Mouse (Mus musculus) MEL (cell line): ENCODE measurements around the gene Proser1. TPM values are rescaled to one million over a fixed set of nuclear protein-coding genes. Genes with fewer than 3 reads are reported as not detected.
A peak's percentile ranks its signal among the peaks of the same experiment; 100 is the strongest.

Source experiments
- DNase-seq: peaks from one replicate; pipeline ENCODE4 v3.0.0; 2011; ENCODE audit warnings: low read depth, low spot score
- H3K27ac ChIP-seq: 2 replicates; pipeline ENCODE4 v1.5.1; 2012; ENCODE audit warnings: low read depth, mild to moderate bottlenecking, control low read depth, low read length, moderate library complexity; ENCODE audit not compliant: control insufficient read depth
- H3K27me3 ChIP-seq, 2 experiments: fragments of 150-350 bp in 1 of 2; sonication (generic) in 1 of 2; 2 replicates each; pipeline ENCODE4 v1.6.1; 2012; ENCODE audit warnings: low read length in 2 of 2, mild to moderate bottlenecking in 2 of 2, improper control_type of control experiment in 1 of 2, moderate library complexity in 1 of 2; ENCODE audit not compliant: insufficient read depth in 2 of 2, control insufficient read depth in 1 of 2
- H3K36me3 ChIP-seq, 2 experiments: 2 replicates each; pipeline ENCODE4 v1.6.1; 2012 to 2014; ENCODE audit warnings: low read length in 2 of 2, improper control_type of control experiment in 1 of 2, inconsistent platforms in 1 of 2, mild to moderate bottlenecking in 1 of 2; ENCODE audit not compliant: insufficient read depth in 2 of 2, control insufficient read depth in 1 of 2
- H3K4me1 ChIP-seq, 2 experiments: fragments of 150-350 bp in 1 of 2; sonication (generic) in 1 of 2; 2 replicates each; pipeline ENCODE4 v1.6.1; 2012; ENCODE audit warnings: low read length in 2 of 2, improper control_type of control experiment in 1 of 2, mild to moderate bottlenecking in 1 of 2; ENCODE audit not compliant: insufficient read depth in 2 of 2, control insufficient read depth in 1 of 2
- H3K4me3 ChIP-seq, 2 experiments: fragments of 150-350 bp in 1 of 2; sonication (generic) in 1 of 2; 2 replicates each; pipeline ENCODE4 v1.5.1; 2012; ENCODE audit warnings: low read depth in 2 of 2, low read length in 2 of 2, mild to moderate bottlenecking in 2 of 2, moderate library complexity in 2 of 2, control low read depth in 1 of 2, improper control_type of control experiment in 1 of 2; ENCODE audit not compliant: control insufficient read depth in 1 of 2, insufficient read depth in 1 of 2
- H3K79me2 ChIP-seq: 2 replicates; pipeline ENCODE4 v1.6.1; 2012; ENCODE audit warnings: mild to moderate bottlenecking, low read length, moderate library complexity; ENCODE audit not compliant: control insufficient read depth, poor library complexity, insufficient read depth
- H3K9ac ChIP-seq: 2 replicates; pipeline ENCODE4 v1.6.1; 2012; ENCODE audit warnings: low read depth, mild to moderate bottlenecking, control low read depth, low read length, moderate library complexity; ENCODE audit not compliant: control insufficient read depth, poor library complexity, severe bottlenecking
- H3K9me3 ChIP-seq: fragments of 150-350 bp; sonication (generic); replicated peaks from 2 replicates; pipeline ENCODE4 v1.6.1; 2012; ENCODE audit warnings: mild to moderate bottlenecking, low read length, improper control_type of control experiment, moderate library complexity; ENCODE audit not compliant: insufficient read depth
- BHLHE40 ChIP-seq: IDR thresholded peaks from 2 replicates; pipeline ENCODE4 v1.6.1; 2012; ENCODE audit warnings: low read depth, mild to moderate bottlenecking, inconsistent platforms, low read length, improper control_type of control experiment, borderline replicate concordance
- CHD1 ChIP-seq: IDR thresholded peaks from 2 replicates; pipeline ENCODE4 v1.6.1; 2012; ENCODE audit warnings: low read depth, mild to moderate bottlenecking, inconsistent platforms, low read length, improper control_type of control experiment
- CHD2 ChIP-seq: IDR thresholded peaks from 2 replicates; pipeline ENCODE4 v1.6.1; 2011; ENCODE audit warnings: low read length, improper control_type of control experiment
- E2F4 ChIP-seq: IDR thresholded peaks from 2 replicates; pipeline ENCODE4 v1.6.1; 2011; ENCODE audit warnings: low read depth, low read length, improper control_type of control experiment, borderline replicate concordance
- ELF1 ChIP-seq: IDR thresholded peaks from 2 replicates; pipeline ENCODE4 v1.6.1; 2014; ENCODE audit warnings: low read depth, mild to moderate bottlenecking, inconsistent platforms, low read length, improper control_type of control experiment, moderate library complexity
- EP300 ChIP-seq, 2 experiments: IDR thresholded peaks; 2 replicates each; pipeline ENCODE4 v1.6.1; 2011; ENCODE audit warnings: improper control_type of control experiment in 2 of 2, low read length in 2 of 2, low read depth in 1 of 2, mild to moderate bottlenecking in 1 of 2
- ETS1 ChIP-seq: IDR thresholded peaks from 2 replicates; pipeline ENCODE4 v1.6.1; 2012; ENCODE audit warnings: low read depth, mild to moderate bottlenecking, inconsistent platforms, low read length, improper control_type of control experiment, moderate library complexity
- GATA1 ChIP-seq: IDR thresholded peaks from 2 replicates; pipeline ENCODE4 v1.6.1; 2011; ENCODE audit warnings: low read depth, low read length, improper control_type of control experiment
- JUND ChIP-seq: IDR thresholded peaks from 2 replicates; pipeline ENCODE4 v1.6.1; 2011; ENCODE audit warnings: low read depth, mild to moderate bottlenecking, improper control_type of control experiment, low read length
- MAX ChIP-seq: IDR thresholded peaks from 2 replicates; pipeline ENCODE4 v1.6.1; 2011; ENCODE audit warnings: low read length, improper control_type of control experiment
- MAZ ChIP-seq: IDR thresholded peaks from 2 replicates; pipeline ENCODE4 v1.6.1; 2012; ENCODE audit warnings: low read depth, mild to moderate bottlenecking, inconsistent platforms, low read length, improper control_type of control experiment
- MXI1 ChIP-seq: IDR thresholded peaks from 2 replicates; pipeline ENCODE4 v1.6.1; 2011; ENCODE audit warnings: mild to moderate bottlenecking, low read depth, low read length, improper control_type of control experiment
- MYC ChIP-seq: IDR thresholded peaks from 2 replicates; pipeline ENCODE4 v1.6.1; 2011; ENCODE audit warnings: low read depth, mild to moderate bottlenecking, low read length, improper control_type of control experiment, moderate library complexity
- NELFE ChIP-seq: IDR thresholded peaks from 2 replicates; pipeline ENCODE4 v1.6.1; 2011; ENCODE audit warnings: low read depth, low read length, improper control_type of control experiment
- POLR2A ChIP-seq, 2 experiments: IDR thresholded peaks; 2 replicates each; pipeline ENCODE4 v1.6.1; 2011 to 2012; ENCODE audit warnings: low read length in 2 of 2, mild to moderate bottlenecking in 2 of 2, control low read depth in 1 of 2, improper control_type of control experiment in 1 of 2, low read depth in 1 of 2, moderate library complexity in 1 of 2; ENCODE audit not compliant: control insufficient read depth in 1 of 2, insufficient read depth in 1 of 2, poor library complexity in 1 of 2
- POLR2AphosphoS2 ChIP-seq: IDR thresholded peaks from 2 replicates; pipeline ENCODE4 v1.6.1; 2011; ENCODE audit warnings: low read length, improper control_type of control experiment
- RCOR1 ChIP-seq: IDR thresholded peaks from 2 replicates; pipeline ENCODE4 v1.6.1; 2012; ENCODE audit warnings: low read depth, mild to moderate bottlenecking, inconsistent platforms, low read length, improper control_type of control experiment
- SMC3 ChIP-seq: IDR thresholded peaks from 2 replicates; pipeline ENCODE4 v1.6.1; 2011; ENCODE audit warnings: low read depth, low read length, improper control_type of control experiment
- TBP ChIP-seq: IDR thresholded peaks from 2 replicates; pipeline ENCODE4 v1.8.0; 2011; ENCODE audit warnings: low read depth, low read length, improper control_type of control experiment
- TCF12 ChIP-seq: IDR thresholded peaks from 2 replicates; pipeline ENCODE4 v1.6.1; 2014; ENCODE audit warnings: low read depth, mild to moderate bottlenecking, inconsistent platforms, low read length, improper control_type of control experiment, moderate library complexity
- USF2 ChIP-seq, 2 experiments: IDR thresholded peaks; 2 replicates each; pipeline ENCODE4 v1.6.1; 2011 to 2012; ENCODE audit warnings: improper control_type of control experiment in 2 of 2, low read length in 2 of 2, borderline replicate concordance in 1 of 2, inconsistent platforms in 1 of 2, low read depth in 1 of 2, mild to moderate bottlenecking in 1 of 2; ENCODE audit not compliant: insufficient read depth in 1 of 2
- ZMIZ1 ChIP-seq: IDR thresholded peaks from 2 replicates; pipeline ENCODE4 v1.6.1; 2012; ENCODE audit warnings: low read depth, mild to moderate bottlenecking, inconsistent platforms, low read length, improper control_type of control experiment, moderate library complexity
- polyA plus RNA-seq, 2 experiments: library from polyadenylated mRNA; stranded (reverse) in 1 of 2; unstranded in 1 of 2; fragments of >175 nt in 1 of 2; fragments of >200 nt in 1 of 2; gene quantifications; 2 replicates each; pipeline versions ENCODE4 v1.2.1 to v1.2.4; 2012; ENCODE audit warnings: low replicate concordance in 2 of 2, low read depth in 1 of 2; ENCODE audit not compliant: insufficient read length in 2 of 2, insufficient read depth in 1 of 2, missing spikeins in 1 of 2
- total RNA-seq: library from RNA; depleted of rRNA; stranded (reverse); fragments of 300-350 nt; gene quantifications from 2 replicates; pipeline ENCODE4 v1.2.3, GENCODE M21; 2012

The Proser1 gene
- total and polyA plus RNA-seq, 3 experiments: 3.5 to 107 (median 24.6) TPM

GRCm38 (mm10) chr3:53463765-53464114 lies 274 bp downstream of the Proser1 start:
- Histone ChIP-seq H3K9ac (peak overlapping the region; percentile 79), H3K4me1 (peaks cover 0 to 16% of the 10 kb centered on the region in 2 experiments; a peak in 2 of 4 replicates), H3K4me3 (peak overlapping the region; percentile 76 to 98), H3K27ac (peak overlapping the region; percentile 17), H3K9me3 (no peaks in the 10 kb centered on the region), H3K79me2 (peaks cover 57% of the 10 kb centered on the region), H3K27me3 (no peaks in the 10 kb centered on the region), H3K36me3 (peaks cover 1 to 21% of the 10 kb centered on the region in 2 experiments)
- no peak for DNase-seq
- no peak for TF ChIP-seq CHD2
- TF ChIP-seq MYC: no peak
- no peak for TF ChIP-seq MAX
- no peak for TF ChIP-seq TCF12
- no peak for TF ChIP-seq E2F4
- TF ChIP-seq ETS1: no peak
- no peak for TF ChIP-seq USF2 (IDR thresholded peaks at IDR 0.05; ENCODE audit: borderline replicate concordance in 1 of 2, insufficient read depth in 1 of 2, low read depth in 1 of 2, low read length in 2 of 2)
- TF ChIP-seq POLR2A (IDR thresholded peaks at IDR 0.05; ENCODE audit: control insufficient read depth in 1 of 2, insufficient read depth in 1 of 2, low read depth in 1 of 2, low read length in 2 of 2, poor library complexity in 1 of 2): 0 out of 4 replicates have a peak, but pooled peaks of 1 of the 2 experiments have one; percentile 39
- no peak for TF ChIP-seq ZMIZ1
- no peak; the same call in 1 of the 2 replicates for TF ChIP-seq NELFE
- peak; percentile 55 for TF ChIP-seq MXI1
- TF ChIP-seq JUND: no peak
- TF ChIP-seq POLR2AphosphoS2: no peak

- peak; percentile 64 for DNase-seq
- peak overlapping the region; percentile 17 for H3K27ac ChIP-seq
- H3K4me1 ChIP-seq: peaks cover 0 to 16% of the 10 kb centered on the region in 2 experiments; a peak in 2 of 4 replicates
- peaks cover 1 to 21% of the 10 kb centered on the region in 2 experiments for H3K36me3 ChIP-seq
- no peaks in the 10 kb centered on the region for H3K27me3 ChIP-seq
- H3K9ac ChIP-seq: peak overlapping the region; percentile 79
- H3K9me3 ChIP-seq: no peaks in the 10 kb centered on the region
- peak overlapping the region; percentile 76 to 98 for H3K4me3 ChIP-seq
- H3K79me2 ChIP-seq: peaks cover 60% of the 10 kb centered on the region
- TF ChIP-seq TBP: no peak
- no peak for TF ChIP-seq RCOR1
- no peak; the same call in 1 of the 2 replicates for TF ChIP-seq ETS1
- no peak for TF ChIP-seq GATA1
- no peak for TF ChIP-seq CHD1
- no peak for TF ChIP-seq MAZ
- TF ChIP-seq E2F4: no peak
- TF ChIP-seq TCF12: no peak
- TF ChIP-seq ELF1: no peak
- TF ChIP-seq BHLHE40: no peak
- no peak for TF ChIP-seq POLR2AphosphoS2
- no peak for TF ChIP-seq EP300 (IDR thresholded peaks at IDR 0.05; ENCODE audit: low read depth in 1 of 2, low read length in 2 of 2)
- no peak for TF ChIP-seq SMC3
Observed at GRCm38 (mm10) chr3:53464146-53464698, 756 bp downstream of the Proser1 start.
